Mouse (Mus musculus) hindbrain, embryonic 13.5 days (tissue): ENCODE measurements around the gene C2cd5. TPM values are rescaled to one million over a fixed set of nuclear protein-coding genes. Genes with fewer than 3 reads are reported as not detected.

ENCODE experiments used
- ATAC-seq: fragments of 200-750 bp; cut with Nextera tagmentation; 2 replicates; pipeline ENCODE4 v1.8.0; 2017; ENCODE audit warnings: moderate TSS enrichment; ENCODE audit not compliant: low FRiP score
- H3K27ac ChIP-seq: fragments of 300-500 bp; sonication (generic); 2 replicates; pipeline ENCODE4 v1.5.1; 2015; ENCODE audit warnings: inconsistent platforms, mild to moderate bottlenecking, moderate library complexity
- H3K27me3 ChIP-seq: fragments of 300-500 bp; sonication (generic); 2 replicates; pipeline ENCODE4 v1.6.1; 2015; ENCODE audit warnings: mild to moderate bottlenecking, inconsistent platforms
- H3K36me3 ChIP-seq: fragments of 300-500 bp; sonication (generic); 2 replicates; pipeline ENCODE4 v1.6.1; 2015; ENCODE audit warnings: mild to moderate bottlenecking, inconsistent platforms
- H3K4me1 ChIP-seq: fragments of 300-500 bp; sonication (generic); replicated peaks from 2 replicates; pipeline ENCODE4 v1.6.1; 2015; ENCODE audit warnings: inconsistent platforms
- H3K4me2 ChIP-seq: fragments of 300-500 bp; sonication (generic); 2 replicates; pipeline ENCODE4 v1.6.1; 2015; ENCODE audit warnings: inconsistent platforms, mild to moderate bottlenecking, moderate library complexity
- H3K4me3 ChIP-seq: fragments of 300-500 bp; sonication (generic); 2 replicates; pipeline ENCODE4 v1.5.1; 2015; ENCODE audit warnings: mild to moderate bottlenecking, inconsistent platforms
- H3K9ac ChIP-seq: fragments of 300-500 bp; sonication (generic); 2 replicates; pipeline ENCODE4 v1.6.1; 2015; ENCODE audit warnings: mild to moderate bottlenecking, inconsistent platforms
- H3K9me3 ChIP-seq: fragments of 300-500 bp; sonication (generic); 2 replicates; pipeline ENCODE4 v1.6.1; 2016; ENCODE audit warnings: inconsistent platforms
- WGBS: fragments of 180-500 bp; shearing (Covaris S2); methylation state at CpG from one replicate; pipeline ENCODE4 v1.1.7; 2015; 5-methylcytosine and 5-hydroxymethylcytosine counted together
- polyA plus RNA-seq: library from polyadenylated mRNA; unstranded; fragments of >200 nt; fragmentation: Nextera tagmentation; extraction: Ambion mirVana; gene quantifications from 2 replicates; pipeline ENCODE4 v1.2.1, GENCODE M21; 2015

The C2cd5 gene
- polyA plus RNA-seq, 1 experiment from 2014 or later, result 47.6 TPM

DNA sequence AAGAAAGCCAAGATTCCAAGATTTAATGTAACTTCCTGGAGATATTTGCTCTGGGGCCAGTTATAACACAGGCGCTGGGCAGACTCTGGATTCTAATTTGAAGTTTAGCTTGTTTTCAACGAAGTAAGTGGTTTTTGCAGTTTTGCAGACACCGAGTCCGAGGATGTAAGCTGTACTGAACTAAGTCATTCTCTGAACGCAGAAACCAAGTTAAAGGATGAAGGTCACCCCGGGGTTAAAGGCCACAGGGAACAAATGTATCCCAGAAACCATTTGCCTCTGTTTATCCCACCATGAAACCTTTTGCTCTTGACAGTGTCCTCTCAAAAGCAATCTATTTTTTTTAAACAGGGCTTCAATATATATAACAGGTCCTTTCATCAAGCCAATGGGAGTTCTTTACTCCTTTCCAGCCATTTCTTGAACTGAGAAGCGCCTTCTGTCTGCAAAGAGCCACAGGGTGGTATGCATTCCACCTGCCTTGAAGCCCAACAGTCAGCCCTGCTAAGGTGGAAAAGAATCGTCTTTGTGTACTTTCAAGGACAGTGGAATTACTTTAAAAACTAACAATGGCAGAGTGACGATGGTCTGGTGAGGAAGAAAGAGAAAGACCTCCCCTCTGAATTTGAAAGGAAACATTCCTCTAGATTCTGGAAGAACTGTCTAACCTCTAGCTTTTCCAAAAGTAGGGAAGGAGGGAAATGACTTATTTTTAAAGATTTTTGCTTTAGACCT is 138.1 kb downstream of the C2cd5 start:
- no peak for ATAC-seq
- H3K9me3 ChIP-seq, result no peaks in the 10 kb centered on the region; the same call in 1 of the 2 replicates
- H3K9ac ChIP-seq, result peak overlapping the region; percentile 95
- WGBS, result 69% methylated on average over 9 of the region's 9 CpGs
- peaks cover 16% of the 10 kb centered on the region for H3K36me3 ChIP-seq
- peaks cover 48% of the 10 kb centered on the region for H3K4me1 ChIP-seq
- peak overlapping the region; percentile 73 for H3K4me3 ChIP-seq
- no peaks in the 10 kb centered on the region for H3K27me3 ChIP-seq
- peak overlapping the region; percentile 80 for H3K4me2 ChIP-seq
- no peak overlapping the region for H3K27ac ChIP-seq

Other genes with a start within 250 kb of the C2cd5 start
- 7.6 and 7.7 TPM in 2 replicates for gene St8sia1, start 135.7 kb downstream of the C2cd5 start, polyA plus RNA-seq
- 35.2 and 36.3 TPM in 2 replicates for gene Etnk1, start 67.1 kb upstream of the C2cd5 start, polyA plus RNA-seq